Mouse (Mus musculus) R1 (cell line): ENCODE measurements at regions not wholly inside any gene's neighbourhood (a gene's known extent, or its start where the extent isn't known, plus 50 kb on each side); places are given as distances from the start of the nearest gene placed in this dataset.
A peak's percentile ranks its signal among the peaks of the same experiment; 100 is the strongest.

Experiments used
- DNase-seq: peaks from one replicate; pipeline ENCODE4 v3.0.0-alpha.2; 2018; ENCODE audit warnings: low read depth, low spot score

DNA sequence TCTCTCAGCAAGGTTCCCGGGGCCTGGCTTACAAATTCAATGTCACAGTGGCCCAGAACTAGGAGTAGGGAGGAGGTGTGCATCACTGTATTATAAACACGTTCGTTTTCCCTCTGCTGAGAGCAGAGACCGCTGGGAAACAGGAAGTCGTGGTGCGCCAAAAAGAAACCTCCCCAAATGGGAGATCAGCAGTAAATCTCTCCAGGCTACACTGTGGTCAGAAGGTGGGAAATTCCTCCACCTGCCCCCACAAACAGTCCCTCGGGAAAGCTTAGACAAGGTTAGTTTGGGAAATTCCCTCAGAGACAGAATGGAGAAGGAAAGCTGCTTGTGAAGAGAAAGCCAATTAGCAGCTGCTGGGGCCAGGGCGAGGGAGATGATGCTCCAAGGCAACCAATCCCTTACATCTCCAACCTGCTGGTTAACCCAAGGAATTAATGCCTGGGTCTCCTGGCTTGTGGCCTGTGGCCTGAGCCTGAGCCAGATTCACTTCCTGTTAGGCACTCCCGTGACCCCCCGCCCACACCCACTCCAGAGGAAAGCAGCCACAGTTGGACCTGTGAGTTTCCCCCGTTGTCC lies 57.2 kb upstream of the Peli1 start:
- DNase-seq, result peak; percentile 65

- no peak for DNase-seq
These were observed 54.8 kb upstream of the Peli1 start for GRCm38 (mm10) chr11:21036161-21036916.

DNA sequence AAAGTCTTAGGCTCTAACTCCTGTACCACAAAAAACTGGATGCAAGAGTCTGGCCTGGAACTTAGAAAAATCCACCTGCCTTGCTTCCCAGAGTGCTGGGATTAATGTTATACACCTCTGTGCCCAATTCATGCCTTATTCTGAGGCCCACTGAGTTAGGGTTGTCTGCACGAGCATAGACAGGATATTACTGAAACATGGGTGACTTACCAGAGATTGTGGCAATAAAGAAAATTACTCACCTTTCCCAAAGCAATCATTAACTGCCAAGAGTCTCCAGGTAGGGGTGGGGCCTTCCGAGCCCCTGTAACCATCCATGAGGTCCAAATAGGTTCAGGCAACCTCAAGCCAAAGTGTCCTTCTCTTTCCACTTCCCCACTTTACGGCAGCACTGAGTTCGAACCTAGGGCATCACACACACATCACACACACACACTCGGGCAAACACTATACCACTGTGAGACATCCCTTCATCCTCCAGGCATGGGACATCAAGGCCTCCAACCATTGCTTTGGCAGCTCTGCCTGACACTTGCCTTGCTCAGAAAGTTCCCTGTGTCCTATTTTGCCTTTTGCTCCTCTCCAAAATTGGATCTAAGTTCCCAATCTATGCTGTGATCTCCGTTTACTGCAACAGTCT lies 53.7 kb upstream of the Peli1 start:
- DNase-seq, result no peak

DNA sequence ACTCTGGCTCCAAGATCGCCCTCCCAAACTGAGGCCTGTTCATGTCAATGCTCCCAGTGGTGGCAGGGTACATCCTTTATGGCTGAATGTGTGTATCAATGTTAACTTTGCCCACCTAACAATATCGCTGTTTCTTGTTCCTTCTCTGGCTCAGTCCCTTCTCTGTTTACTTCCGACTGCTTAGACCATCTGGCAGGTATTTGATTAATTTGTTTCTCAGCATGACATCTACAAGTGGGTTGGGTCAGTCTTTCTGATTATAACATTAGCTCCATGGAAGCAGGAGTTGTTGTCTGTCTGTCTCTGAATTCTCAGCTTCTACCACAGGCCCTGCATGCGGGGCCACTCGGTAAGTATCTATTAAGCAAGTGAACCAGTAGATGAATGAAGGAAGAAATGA lies 49.9 kb upstream of the Peli1 start:
- no peak for DNase-seq
